ENCODE assay signal across 18 mouse cellular contexts in the genomic region with DNA sequence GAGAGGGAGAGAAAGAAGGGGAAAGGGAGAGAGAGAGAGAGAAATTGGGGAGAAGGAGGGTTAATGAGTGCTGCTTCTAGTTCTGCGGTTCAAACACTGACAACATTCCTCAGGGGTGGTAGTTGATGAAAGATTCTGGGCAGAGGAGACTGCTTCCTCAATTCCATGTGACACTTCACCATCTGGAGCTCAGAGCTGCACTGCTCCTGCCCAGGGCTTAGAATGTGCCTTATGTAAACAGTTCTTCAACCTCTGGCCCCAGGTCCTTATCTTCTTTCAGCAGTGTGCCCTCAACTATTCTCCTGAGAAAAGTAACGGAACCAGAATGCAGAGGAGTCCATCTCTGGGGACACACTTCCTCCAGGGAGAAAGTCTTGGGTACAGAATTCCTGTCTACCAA. TPM values are rescaled to one million over a fixed set of nuclear protein-coding genes. Genes with fewer than 3 reads are reported as not detected.
DNase-seq lines count a peak whose midpoint lies in the region; ATAC-seq and TF ChIP-seq lines count a peak whose summit lies in the region.
"Had no signal": no experiment of that assay in that cellular context is flagged by ENCODE, and none has a peak within 500 bp of the region (broad histone marks: within the 10 kb centered on the region; RNA-seq: fewer than 3 reads in every experiment).

No protein-coding gene starts in this region.

- ATAC-seq in forebrain, postnatal 0 days: peak; percentile 83
- no peak for ATAC-seq in forebrain, embryonic 13.5 days
- ATAC-seq in lung, embryonic 15.5 days (ENCODE audit: borderline replicate concordance, extremely low read depth, low FRiP score, low TSS enrichment): peak; percentile 65; the same call in 1 of the 2 replicates
- ATAC-seq in granulocyte monocyte progenitor cell, adult 5-6 weeks (replicated peaks; ENCODE audit: poor library complexity, severe bottlenecking): 0 out of 2 replicates have a peak, but pooled peaks have one; percentile 25

- no peaks in the 10 kb centered on the region for H3K9me3 ChIP-seq in forebrain, postnatal 0 days (ENCODE audit: low read length)
- H3K9me3 ChIP-seq in forebrain, embryonic 13.5 days (replicated peaks): no peaks in the 10 kb centered on the region
- no peaks in the 10 kb centered on the region for H3K9me3 ChIP-seq in lung, embryonic 15.5 days
- H3K9me3 ChIP-seq: embryonic facial prominence, embryonic 12.5 days; G1E; limb, embryonic 15.5 days; neural tube, embryonic 13.5 days had no signal

- intact Hi-C loops in left cerebral cortex, postnatal 14 days (cut with DNase I): no loop called here

- H3K4me2 ChIP-seq in forebrain, postnatal 0 days (ENCODE audit: low read depth): no peak overlapping the region
- no peak overlapping the region for H3K4me2 ChIP-seq in forebrain, embryonic 13.5 days
- no peak overlapping the region for H3K4me2 ChIP-seq in lung, embryonic 15.5 days
- H3K4me2 ChIP-seq: embryonic facial prominence, embryonic 12.5 days; limb, embryonic 15.5 days; neural tube, embryonic 13.5 days had no signal

- no peak for TF ChIP-seq POLR2A in lung, adult 2 months (IDR thresholded peaks at IDR 0.05; ENCODE audit: borderline replicate concordance, extremely low read depth, low read depth, low read length)

- DNase-seq in forebrain, postnatal 0 days: no peak
- DNase-seq in lung, adult 2 months: no peak
- no peak for DNase-seq in B cell, adult 2 months
- no peak for DNase-seq in left cerebral cortex, postnatal 14 days (ENCODE audit: low spot score in 2 of 2)
- DNase-seq: cerebellum, adult 11-12 months; gastrocnemius, postnatal 36 days; thymus, postnatal 36 days had no signal

- no peaks in the 10 kb centered on the region for H3K36me3 ChIP-seq in forebrain, postnatal 0 days (ENCODE audit: insufficient read depth)
- no peaks in the 10 kb centered on the region for H3K36me3 ChIP-seq in forebrain, embryonic 13.5 days (ENCODE audit: poor library complexity, severe bottlenecking)
- no peaks in the 10 kb centered on the region for H3K36me3 ChIP-seq in lung, embryonic 15.5 days
- H3K36me3 ChIP-seq: embryonic facial prominence, embryonic 12.5 days; G1E; limb, embryonic 15.5 days; neural tube, embryonic 13.5 days had no signal

- H3K27me3 ChIP-seq in forebrain, postnatal 0 days (ENCODE audit: insufficient read depth, low read length): no peaks in the 10 kb centered on the region
- H3K27me3 ChIP-seq in forebrain, embryonic 13.5 days: no peaks in the 10 kb centered on the region
- H3K27me3 ChIP-seq in lung, embryonic 15.5 days: no peaks in the 10 kb centered on the region
- H3K27me3 ChIP-seq: embryonic facial prominence, embryonic 12.5 days; limb, embryonic 15.5 days; neural tube, embryonic 13.5 days had no signal

- 67% methylated on average over 2 of the region's 2 CpGs for WGBS in forebrain, postnatal 0 days
- 83% methylated on average over 2 of the region's 2 CpGs for WGBS in forebrain, embryonic 13.5 days
- 0% methylated on average over 2 of the region's 2 CpGs for WGBS in lung, embryonic 15.5 days
- 29% methylated on average over 2 of the region's 2 CpGs for WGBS in lung, adult 2 months

- no peak overlapping the region for H3K27ac ChIP-seq in forebrain, postnatal 0 days (ENCODE audit: low read depth, low read length)
- H3K27ac ChIP-seq in forebrain, embryonic 13.5 days: no peak overlapping the region
- H3K27ac ChIP-seq in lung, embryonic 15.5 days: no peak overlapping the region
- H3K27ac ChIP-seq: embryonic facial prominence, embryonic 12.5 days; left cerebral cortex, adult 2 months; limb, embryonic 15.5 days; neural tube, embryonic 13.5 days had no signal

- H3K4me3 ChIP-seq in forebrain, postnatal 0 days (ENCODE audit: low read depth, low read length): no peak overlapping the region
- H3K4me3 ChIP-seq in forebrain, embryonic 13.5 days: no peak overlapping the region
- no peak overlapping the region for H3K4me3 ChIP-seq in lung, embryonic 15.5 days
- no peak overlapping the region for H3K4me3 ChIP-seq in lung, adult 2 months (replicated peaks; ENCODE audit: extremely low read depth, low read depth, low read length)
- H3K4me3 ChIP-seq: embryonic facial prominence, embryonic 12.5 days; left cerebral cortex, adult 2 months; limb, embryonic 15.5 days; neural tube, embryonic 13.5 days had no signal

- no peak for TF ChIP-seq CTCF in forebrain, postnatal 0 days (IDR thresholded peaks at IDR 0.05; ENCODE audit: low read depth)
- no peak for TF ChIP-seq CTCF in lung, adult 2 months (IDR thresholded peaks at IDR 0.05; ENCODE audit: insufficient read depth, low read length)

- H3K4me1 ChIP-seq in forebrain, postnatal 0 days (ENCODE audit: insufficient read depth): no peaks in the 10 kb centered on the region
- H3K4me1 ChIP-seq in forebrain, embryonic 13.5 days: no peaks in the 10 kb centered on the region
- peaks cover 4% of the 10 kb centered on the region; the same call in 1 of the 2 replicates for H3K4me1 ChIP-seq in lung, embryonic 15.5 days
- H3K4me1 ChIP-seq in lung, adult 2 months (ENCODE audit: control insufficient read depth, insufficient read depth, low read length): no peaks in the 10 kb centered on the region
- H3K4me1 ChIP-seq: embryonic facial prominence, embryonic 12.5 days; limb, embryonic 15.5 days; neural tube, embryonic 13.5 days had no signal

- no peak overlapping the region for H3K9ac ChIP-seq in forebrain, postnatal 0 days
- H3K9ac ChIP-seq in forebrain, embryonic 13.5 days: no peak overlapping the region
- H3K9ac ChIP-seq in lung, embryonic 15.5 days: no peak overlapping the region
- H3K9ac ChIP-seq: embryonic facial prominence, embryonic 12.5 days; limb, embryonic 15.5 days; neural tube, embryonic 13.5 days had no signal

RNA-seq across cellular contexts. Expression of a gene that starts 43.3 kb away (rescaled TPM):
- 0.19 TPM in 1 of 2 replicates, not detected in the other for total RNA-seq in forebrain, postnatal 0 days (2014; rRNA removed)
- not detected in 2 replicates for polyA plus RNA-seq in forebrain, postnatal 0 days (2015; fragmentation: Nextera tagmentation; extraction: Ambion mirVana)
- not detected in 2 replicates for polyA plus RNA-seq in forebrain, embryonic 13.5 days (2015; fragmentation: Nextera tagmentation; extraction: Ambion mirVana)
- polyA plus RNA-seq in lung, embryonic 15.5 days (2015; fragmentation: Nextera tagmentation; extraction: Ambion mirVana): not detected in 2 replicates
- not detected in 2 replicates for polyA plus RNA-seq in lung, adult 2 months (2012; rRNA removed)
- total RNA-seq in granulocyte monocyte progenitor cell, adult 5-6 weeks (2014; fragmentation: Nextera tagmentation): not detected in 2 replicates
- not detected in 2 replicates for total RNA-seq in granulocyte monocyte progenitor cell, adult 5-6 weeks (2017)
- total RNA-seq in left cerebral cortex, postnatal 14 days (2021): under 1 TPM in 1 of 2 experiments, not detected in 1; 0.21 TPM
- total RNA-seq: G1E; gastrocnemius, postnatal 36 days; megakaryocyte, adult 5-6 weeks had no signal
- polyA plus RNA-seq: G1E; limb, embryonic 15.5 days; neural tube, embryonic 13.5 days; small intestine, adult 2 months; stomach, embryonic 14.5 days had no signal
